ENCODE assay signal across 11 mouse cellular contexts in genomic region chr6:116671768-116672167, GRCm38 (mm10). TPM values are rescaled to one million over a fixed set of nuclear protein-coding genes. Genes with fewer than 3 reads are reported as not detected.
A peak's percentile ranks its signal among the peaks of the same experiment; 100 is the strongest.
DNase-seq lines count a peak whose midpoint lies in the region; ATAC-seq and TF ChIP-seq lines count a peak whose summit lies in the region.
"Had no signal": no experiment of that assay in that cellular context is flagged by ENCODE, and none has a peak within 500 bp of the region (broad histone marks: within the 10 kb centered on the region; RNA-seq: fewer than 3 reads in every experiment).

No protein-coding gene starts in this region.

- H3K27ac ChIP-seq in forebrain, embryonic 13.5 days, result no peak overlapping the region; the same call in 1 of the 2 replicates
- H3K27ac ChIP-seq in forebrain, embryonic 16.5 days (ENCODE audit: low read length), result no peak overlapping the region
- H3K27ac ChIP-seq in CH12.LX (ENCODE audit: insufficient read depth, low read depth), result peak overlapping the region; percentile 94
- peak overlapping the region; percentile 84 for H3K27ac ChIP-seq in hindbrain, embryonic 11.5 days (ENCODE audit: low read depth, low read length)
- H3K27ac ChIP-seq in midbrain, embryonic 13.5 days, result no peak overlapping the region; the same call in 1 of the 2 replicates
- H3K27ac ChIP-seq: liver, embryonic 12.5 days had no signal

- H3K4me1 ChIP-seq in forebrain, embryonic 13.5 days, result peaks cover 60% of the 10 kb centered on the region
- peaks cover 37% of the 10 kb centered on the region for H3K4me1 ChIP-seq in forebrain, embryonic 16.5 days (replicated peaks; ENCODE audit: control insufficient read depth, insufficient read depth, low read length)
- peaks cover 26 to 66% of the 10 kb centered on the region in 2 experiments for H3K4me1 ChIP-seq in CH12.LX (ENCODE audit: control insufficient read depth in 1 of 2, insufficient read depth in 2 of 2)
- peaks cover 19% of the 10 kb centered on the region for H3K4me1 ChIP-seq in hindbrain, embryonic 11.5 days (replicated peaks; ENCODE audit: control insufficient read depth, insufficient read depth, low read length)
- H3K4me1 ChIP-seq in midbrain, embryonic 13.5 days (replicated peaks), result peaks cover 69% of the 10 kb centered on the region

- no peak overlapping the region for H3K9ac ChIP-seq in forebrain, embryonic 13.5 days
- H3K9ac ChIP-seq in forebrain, embryonic 16.5 days (replicated peaks; ENCODE audit: low read depth, low read length), result no peak overlapping the region
- peak overlapping the region; percentile 83 for H3K9ac ChIP-seq in CH12.LX (ENCODE audit: insufficient read depth, low read depth)
- H3K9ac ChIP-seq in hindbrain, embryonic 11.5 days (ENCODE audit: low read depth, low read length), result 0 out of 2 replicates have a peak overlapping the region, but pooled peaks have one; percentile 7
- H3K9ac ChIP-seq in midbrain, embryonic 13.5 days (replicated peaks), result no peak overlapping the region
- H3K9ac ChIP-seq: liver, embryonic 12.5 days had no signal

- TF ChIP-seq EP300 in CH12.LX (IDR thresholded peaks at IDR 0.05; ENCODE audit: low read length), result no peak

- TF ChIP-seq POLR2A in CH12.LX (IDR thresholded peaks at IDR 0.05; ENCODE audit: low read depth, low read length), result no peak

- peaks cover 6% of the 10 kb centered on the region; the same call in 1 of the 2 replicates for H3K27me3 ChIP-seq in forebrain, embryonic 13.5 days
- no peaks in the 10 kb centered on the region for H3K27me3 ChIP-seq in forebrain, embryonic 16.5 days (replicated peaks; ENCODE audit: control insufficient read depth, insufficient read depth, low read length)
- no peaks in the 10 kb centered on the region for H3K27me3 ChIP-seq in CH12.LX (replicated peaks)
- H3K27me3 ChIP-seq in hindbrain, embryonic 11.5 days (ENCODE audit: control insufficient read depth, insufficient read depth, low read length), result no peaks in the 10 kb centered on the region
- peaks cover 2% of the 10 kb centered on the region; the same call in 1 of the 2 replicates for H3K27me3 ChIP-seq in midbrain, embryonic 13.5 days

- peaks cover 45% of the 10 kb centered on the region for H3K79me2 ChIP-seq in CH12.LX (replicated peaks; ENCODE audit: control insufficient read depth, extremely low read depth, insufficient read depth, poor library complexity, severe bottlenecking)

- dilution Hi-C loops in CH12.LX (cut with MboI; ENCODE audit: extremely low pct_ligation_motif_present, extremely low pct_unique_long_range_greater_than_20kb, low sequenced_read_pairs), result no loop called here

- in situ Hi-C loops in CH12.LX (cut with MboI; ENCODE audit: low pct_ligation_motif_present, low pct_unique_long_range_greater_than_20kb, low sequenced_read_pairs), result no loop called here

- no peaks in the 10 kb centered on the region for H3K36me3 ChIP-seq in forebrain, embryonic 13.5 days (ENCODE audit: poor library complexity, severe bottlenecking)
- no peaks in the 10 kb centered on the region for H3K36me3 ChIP-seq in forebrain, embryonic 16.5 days (ENCODE audit: control insufficient read depth, insufficient read depth)
- H3K36me3 ChIP-seq in CH12.LX (replicated peaks in 1 of 2; ENCODE audit: control insufficient read depth in 1 of 2, insufficient read depth in 1 of 2, low read length in 1 of 2), result peaks cover 0 to 13% of the 10 kb centered on the region in 2 experiments
- H3K36me3 ChIP-seq in hindbrain, embryonic 11.5 days (ENCODE audit: control insufficient read depth, insufficient read depth, low read length), result no peaks in the 10 kb centered on the region
- no peaks in the 10 kb centered on the region for H3K36me3 ChIP-seq in midbrain, embryonic 13.5 days
- H3K36me3 ChIP-seq: liver, embryonic 12.5 days had no signal

- H3K4me3 ChIP-seq in forebrain, embryonic 13.5 days, result no peak overlapping the region
- H3K4me3 ChIP-seq in forebrain, embryonic 16.5 days (replicated peaks; ENCODE audit: low read length), result no peak overlapping the region
- H3K4me3 ChIP-seq in CH12.LX (replicated peaks in 1 of 3; ENCODE audit: low read depth in 2 of 3, low read length in 2 of 3, poor library complexity in 1 of 3), result peak overlapping the region; percentile 82 to 94 (median 85)
- peak overlapping the region; percentile 54 for H3K4me3 ChIP-seq in hindbrain, embryonic 11.5 days (ENCODE audit: low read depth, low read length)
- no peak overlapping the region for H3K4me3 ChIP-seq in midbrain, embryonic 13.5 days (replicated peaks)
- H3K4me3 ChIP-seq: liver, embryonic 12.5 days had no signal

- H3K4me2 ChIP-seq in forebrain, embryonic 13.5 days, result peak overlapping the region; percentile 83; the same call in 1 of the 2 replicates
- H3K4me2 ChIP-seq in forebrain, embryonic 16.5 days (ENCODE audit: low read length), result no peak overlapping the region
- peak overlapping the region; percentile 89 for H3K4me2 ChIP-seq in CH12.LX (ENCODE audit: insufficient read depth, low read depth, poor library complexity, severe bottlenecking)
- peak overlapping the region; percentile 32 for H3K4me2 ChIP-seq in hindbrain, embryonic 11.5 days (replicated peaks; ENCODE audit: low read depth, low read length)
- peak overlapping the region; percentile 93 for H3K4me2 ChIP-seq in midbrain, embryonic 13.5 days (replicated peaks)
- H3K4me2 ChIP-seq: liver, embryonic 12.5 days had no signal

- ATAC-seq in forebrain, embryonic 13.5 days, result no peak
- no peak for ATAC-seq in forebrain, embryonic 16.5 days
- no peak for ATAC-seq in hindbrain, embryonic 11.5 days (ENCODE audit: low FRiP score)
- ATAC-seq in midbrain, embryonic 13.5 days, result no peak
- ATAC-seq in monocyte, adult 5-6 weeks (replicated peaks; ENCODE audit: insufficient number of reproducible peaks, low FRiP score, low TSS enrichment, poor library complexity, severe bottlenecking), result no peak
- ATAC-seq: liver, embryonic 12.5 days had no signal

- no peak for TF ChIP-seq RAD21 in CH12.LX (IDR thresholded peaks at IDR 0.05; ENCODE audit: low read depth, low read length)

- no peak for TF ChIP-seq CTCF in CH12.LX (conservative IDR thresholded peaks at IDR 0.05 in 1 of 2, IDR thresholded peaks at IDR 0.05 in 1 of 2; ENCODE audit: low read depth in 2 of 2, low read length in 2 of 2)

- WGBS in forebrain, embryonic 13.5 days, result 80% methylated on average over 4 of the region's 4 CpGs
- WGBS in forebrain, embryonic 16.5 days, result 78% methylated on average over 4 of the region's 4 CpGs
- 74% methylated on average over 4 of the region's 4 CpGs for WGBS in hindbrain, embryonic 11.5 days
- 70% methylated on average over 4 of the region's 4 CpGs for WGBS in midbrain, embryonic 13.5 days

- intact Hi-C loops in left cerebral cortex, postnatal 10 days (cut with DNase I), result no loop called here

- no peaks in the 10 kb centered on the region for H3K9me3 ChIP-seq in forebrain, embryonic 13.5 days (replicated peaks)
- no peaks in the 10 kb centered on the region for H3K9me3 ChIP-seq in forebrain, embryonic 16.5 days (ENCODE audit: control insufficient read depth, low read length)
- H3K9me3 ChIP-seq in CH12.LX (replicated peaks; ENCODE audit: low read length), result no peaks in the 10 kb centered on the region
- no peaks in the 10 kb centered on the region for H3K9me3 ChIP-seq in hindbrain, embryonic 11.5 days (ENCODE audit: control insufficient read depth, low read length)
- H3K9me3 ChIP-seq in midbrain, embryonic 13.5 days, result no peaks in the 10 kb centered on the region
- H3K9me3 ChIP-seq: liver, embryonic 12.5 days had no signal

- DNase-seq in CH12.LX (ENCODE audit: extremely low read depth), result no peak
- DNase-seq in hindbrain, embryonic 11.5 days (ENCODE audit: low spot score), result no peak
- DNase-seq in left cerebral cortex, postnatal 10 days (ENCODE audit: extremely low spot score in 1 of 2, low spot score in 2 of 2), result no peak
- no peak for DNase-seq in ovary, adult 18-20 months (ENCODE audit: low spot score)
- DNase-seq: cerebellum, adult 9-11 months; kidney, adult 2 months had no signal

RNA-seq across cellular contexts. Expression of gene Rassf4, which starts 2.0 kb away (rescaled TPM):
- polyA plus RNA-seq in forebrain, embryonic 13.5 days (2015; fragmentation: Nextera tagmentation; extraction: Ambion mirVana), result 12.8 and 17.4 TPM in 2 replicates
- polyA plus RNA-seq in forebrain, embryonic 16.5 days (2015; fragmentation: Nextera tagmentation; extraction: Ambion mirVana), result 7.9 and 8.5 TPM in 2 replicates
- total RNA-seq in CH12.LX (2012; rRNA removed), result 29.0 and 32.3 TPM in 2 replicates
- 13.5 and 17.3 TPM in 2 replicates for total RNA-seq in CH12.LX (2014; rRNA removed)
- 69.0 and 74.9 TPM in 2 replicates for polyA plus RNA-seq in CH12.LX (2012; ENCODE audit: insufficient read length, low read depth)
- 60.7 and 78.3 TPM in 2 replicates for polyA plus RNA-seq in hindbrain, embryonic 11.5 days (2014; fragmentation: Nextera tagmentation; extraction: Ambion mirVana)
- polyA plus RNA-seq in midbrain, embryonic 13.5 days (2015; fragmentation: Nextera tagmentation; extraction: Ambion mirVana), result 15.3 and 21.8 TPM in 2 replicates
- 124 to 138 TPM (median 133 TPM) in 3 replicates for total RNA-seq in monocyte, adult 5-6 weeks (2017)
- total RNA-seq in left cerebral cortex, postnatal 10 days (2021), result 1 to 10 TPM; 4.5 to 5.7 TPM

RNA-seq across cellular contexts. Expression of gene Depp1, which starts 21.4 kb away (rescaled TPM):
- polyA plus RNA-seq in forebrain, embryonic 13.5 days (2015; fragmentation: Nextera tagmentation; extraction: Ambion mirVana), result 3.9 and 4.1 TPM in 2 replicates
- 7.0 and 9.9 TPM in 2 replicates for polyA plus RNA-seq in forebrain, embryonic 16.5 days (2015; fragmentation: Nextera tagmentation; extraction: Ambion mirVana)
- 0.13 and 0.34 TPM in 2 replicates for total RNA-seq in CH12.LX (2012; rRNA removed)
- total RNA-seq in CH12.LX (2014; rRNA removed), result not detected in 2 replicates
- 0.31 and 0.47 TPM in 2 replicates for polyA plus RNA-seq in CH12.LX (2012; ENCODE audit: insufficient read length, low read depth)
- 9.8 and 12.0 TPM in 2 replicates for polyA plus RNA-seq in hindbrain, embryonic 11.5 days (2014; fragmentation: Nextera tagmentation; extraction: Ambion mirVana)
- 5.0 and 6.0 TPM in 2 replicates for polyA plus RNA-seq in midbrain, embryonic 13.5 days (2015; fragmentation: Nextera tagmentation; extraction: Ambion mirVana)
- total RNA-seq in monocyte, adult 5-6 weeks (2017), result 0.38 TPM in 1 of 3 replicates, not detected in the others
- total RNA-seq in left cerebral cortex, postnatal 10 days (2021), result 1 to 10 TPM; 1.1 to 3.5 TPM

RNA-seq across cellular contexts. Expression of gene Zfp422, which starts 43.0 kb away (rescaled TPM):
- polyA plus RNA-seq in forebrain, embryonic 13.5 days (2015; fragmentation: Nextera tagmentation; extraction: Ambion mirVana), result 287 and 299 TPM in 2 replicates
- polyA plus RNA-seq in forebrain, embryonic 16.5 days (2015; fragmentation: Nextera tagmentation; extraction: Ambion mirVana), result 202 and 234 TPM in 2 replicates
- total RNA-seq in CH12.LX (2012; rRNA removed) (11.9 and 13.0 TPM in 2 replicates), CH12.LX (2014; rRNA removed) (25.9 and 33.4 TPM in 2 replicates)
- 31.1 and 33.2 TPM in 2 replicates for polyA plus RNA-seq in CH12.LX (2012; ENCODE audit: insufficient read length, low read depth)
- 313 and 337 TPM in 2 replicates for polyA plus RNA-seq in hindbrain, embryonic 11.5 days (2014; fragmentation: Nextera tagmentation; extraction: Ambion mirVana)
- polyA plus RNA-seq in midbrain, embryonic 13.5 days (2015; fragmentation: Nextera tagmentation; extraction: Ambion mirVana), result 237 and 241 TPM in 2 replicates
- 10.3 to 14.1 TPM (median 11.5 TPM) in 3 replicates for total RNA-seq in monocyte, adult 5-6 weeks (2017)
- total RNA-seq in left cerebral cortex, postnatal 10 days (2021), result 10 to 100 TPM; 28.8 to 33.2 TPM

RNA-seq across cellular contexts. Expression of gene Tmem72, which starts 44.9 kb away (rescaled TPM):
- 0.06 and 0.64 TPM in 2 replicates for polyA plus RNA-seq in forebrain, embryonic 13.5 days (2015; fragmentation: Nextera tagmentation; extraction: Ambion mirVana)
- 0.81 and 1.4 TPM in 2 replicates for polyA plus RNA-seq in forebrain, embryonic 16.5 days (2015; fragmentation: Nextera tagmentation; extraction: Ambion mirVana)
- 0.04 TPM in 2 replicates for total RNA-seq in CH12.LX (2012; rRNA removed)
- total RNA-seq in CH12.LX (2014; rRNA removed), result 0.01 TPM in 2 replicates
- polyA plus RNA-seq in CH12.LX (2012; ENCODE audit: insufficient read length, low read depth), result 0.01 TPM in 2 replicates
- polyA plus RNA-seq in hindbrain, embryonic 11.5 days (2014; fragmentation: Nextera tagmentation; extraction: Ambion mirVana), result 0.07 and 0.12 TPM in 2 replicates
- 0.10 and 0.23 TPM in 2 replicates for polyA plus RNA-seq in midbrain, embryonic 13.5 days (2015; fragmentation: Nextera tagmentation; extraction: Ambion mirVana)
- 0.29 to 0.68 TPM (median 0.32 TPM) in 3 replicates for total RNA-seq in monocyte, adult 5-6 weeks (2017)
- total RNA-seq in left cerebral cortex, postnatal 10 days (2021), result under 1 TPM; 0.24 TPM

Comparison
In these comparisons a context has a peak if more than half of its experiments do, and no peak if none do; other contexts are left out.
1. H3K27ac ChIP-seq: peak in CH12.LX (single experiment) and hindbrain, embryonic 11.5 days (single experiment); none in forebrain, embryonic 13.5 days (single experiment), forebrain, embryonic 16.5 days (single experiment) and midbrain, embryonic 13.5 days (single experiment).
2. H3K4me3 ChIP-seq: peak in CH12.LX (3 of 3) and hindbrain, embryonic 11.5 days (single experiment); none in forebrain, embryonic 13.5 days (single experiment), forebrain, embryonic 16.5 days (single experiment) and midbrain, embryonic 13.5 days (single experiment).
3. H3K9ac ChIP-seq: peak in CH12.LX (single experiment) and hindbrain, embryonic 11.5 days (single experiment); none in forebrain, embryonic 13.5 days (single experiment), forebrain, embryonic 16.5 days (single experiment) and midbrain, embryonic 13.5 days (single experiment).